In the genomic region with DNA sequence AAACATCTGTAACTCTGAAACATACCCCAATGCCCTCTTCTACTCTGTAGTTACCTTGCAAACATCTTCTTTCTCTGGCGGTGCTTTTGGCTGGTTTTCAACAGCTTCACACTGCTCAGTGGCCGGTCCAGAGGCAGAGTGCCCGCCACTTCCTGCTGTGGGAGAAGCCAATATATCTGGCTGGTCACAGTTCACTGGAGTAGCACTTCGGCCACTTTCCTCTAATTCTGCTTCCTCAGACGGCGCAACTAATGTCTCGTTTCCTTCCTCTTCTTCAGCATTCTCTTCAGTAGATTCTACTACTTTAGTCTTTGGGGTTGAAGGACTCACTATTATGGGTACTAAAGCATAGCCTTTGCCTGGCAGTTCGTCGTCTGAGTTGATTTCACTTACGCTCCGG, we compare ENCODE assay signal across 15 mouse cellular contexts. TPM values are rescaled to one million over a fixed set of nuclear protein-coding genes. Genes with fewer than 3 reads are reported as not detected.
DNase-seq lines count a peak whose midpoint lies in the region; ATAC-seq lines count a peak whose summit lies in the region.
"Had no signal": no experiment of that assay in that cellular context is flagged by ENCODE, and none has a peak within 500 bp of the region (broad histone marks: within the 10 kb centered on the region; RNA-seq: fewer than 3 reads in every experiment).

No protein-coding gene starts in this region.

- peaks cover 10% of the 10 kb centered on the region; the same call in 1 of the 2 replicates for H3K4me1 ChIP-seq in midbrain, embryonic 11.5 days (ENCODE audit: control insufficient read depth, insufficient read depth, low read length)
- H3K4me1 ChIP-seq in midbrain, embryonic 15.5 days, result peaks cover 17% of the 10 kb centered on the region
- H3K4me1 ChIP-seq in hindbrain, embryonic 10.5 days (replicated peaks), result peaks cover 29% of the 10 kb centered on the region
- H3K4me1 ChIP-seq in heart, embryonic 12.5 days (replicated peaks), result peaks cover 25% of the 10 kb centered on the region
- H3K4me1 ChIP-seq in limb, embryonic 10.5 days, result peaks cover 18% of the 10 kb centered on the region

- no peak overlapping the region for H3K4me2 ChIP-seq in midbrain, embryonic 11.5 days
- H3K4me2 ChIP-seq in midbrain, embryonic 15.5 days, result no peak overlapping the region
- H3K4me2 ChIP-seq in heart, embryonic 12.5 days, result no peak overlapping the region
- H3K4me2 ChIP-seq: embryonic facial prominence, embryonic 12.5 days had no signal

- H3K36me3 ChIP-seq in midbrain, embryonic 11.5 days (ENCODE audit: control insufficient read depth, insufficient read depth, low read length), result peaks cover 11% of the 10 kb centered on the region
- H3K36me3 ChIP-seq in midbrain, embryonic 15.5 days (replicated peaks), result peaks cover 18% of the 10 kb centered on the region
- peaks cover 53% of the 10 kb centered on the region for H3K36me3 ChIP-seq in hindbrain, embryonic 10.5 days
- H3K36me3 ChIP-seq in heart, embryonic 12.5 days, result peaks cover 32% of the 10 kb centered on the region
- peaks cover 56% of the 10 kb centered on the region for H3K36me3 ChIP-seq in limb, embryonic 10.5 days

- 86% methylated on average over 11 of the region's 11 CpGs for WGBS in midbrain, embryonic 11.5 days
- 83% methylated on average over 11 of the region's 11 CpGs for WGBS in midbrain, embryonic 15.5 days
- WGBS in hindbrain, embryonic 10.5 days, result 87% methylated on average over 11 of the region's 11 CpGs
- WGBS in heart, embryonic 12.5 days, result 71% methylated on average over 11 of the region's 11 CpGs
- WGBS in limb, embryonic 10.5 days, result 90% methylated on average over 11 of the region's 11 CpGs

- peak; percentile 73 for DNase-seq in midbrain, embryonic 11.5 days (ENCODE audit: low spot score, missing footprints)
- DNase-seq in kidney, postnatal 4 days, result peak; percentile 48 to 57
- peak; percentile 15 to 25 for DNase-seq in lung, postnatal 4 days
- DNase-seq in hindbrain, embryonic 10.5 days (ENCODE audit: low spot score), result no peak
- DNase-seq in limb, embryonic 10.5 days (ENCODE audit: low spot score), result no peak
- DNase-seq: cerebellum, adult 11 months had no signal

- no peak overlapping the region for H3K9ac ChIP-seq in midbrain, embryonic 11.5 days (ENCODE audit: low read length)
- no peak overlapping the region for H3K9ac ChIP-seq in midbrain, embryonic 15.5 days
- no peak overlapping the region for H3K9ac ChIP-seq in heart, embryonic 12.5 days
- H3K9ac ChIP-seq: embryonic facial prominence, embryonic 12.5 days had no signal

- ATAC-seq in midbrain, embryonic 11.5 days (ENCODE audit: low FRiP score), result no peak
- ATAC-seq in midbrain, embryonic 15.5 days (replicated peaks), result no peak
- peak; percentile 44 for ATAC-seq in granulocyte monocyte progenitor cell, adult 5-6 weeks (replicated peaks; ENCODE audit: poor library complexity, severe bottlenecking)
- ATAC-seq in heart, embryonic 12.5 days (ENCODE audit: insufficient number of reproducible peaks, low FRiP score), result no peak
- ATAC-seq: activated CD4-positive, CD25-positive, alpha-beta regulatory T cell, adult 4 months; forebrain, embryonic 16.5 days; hindbrain, embryonic 16.5 days had no signal

- H3K9me3 ChIP-seq in midbrain, embryonic 11.5 days (ENCODE audit: control insufficient read depth, low read length), result no peaks in the 10 kb centered on the region
- no peaks in the 10 kb centered on the region for H3K9me3 ChIP-seq in midbrain, embryonic 15.5 days
- no peaks in the 10 kb centered on the region for H3K9me3 ChIP-seq in hindbrain, embryonic 10.5 days
- no peaks in the 10 kb centered on the region for H3K9me3 ChIP-seq in heart, embryonic 12.5 days (replicated peaks)
- no peaks in the 10 kb centered on the region for H3K9me3 ChIP-seq in limb, embryonic 10.5 days (replicated peaks)
- H3K9me3 ChIP-seq: embryonic facial prominence, embryonic 12.5 days had no signal

- H3K27ac ChIP-seq in midbrain, embryonic 11.5 days (ENCODE audit: low read depth, low read length), result no peak overlapping the region
- no peak overlapping the region for H3K27ac ChIP-seq in midbrain, embryonic 15.5 days
- no peak overlapping the region for H3K27ac ChIP-seq in hindbrain, embryonic 10.5 days
- no peak overlapping the region for H3K27ac ChIP-seq in heart, embryonic 12.5 days (ENCODE audit: poor library complexity, severe bottlenecking)
- H3K27ac ChIP-seq in limb, embryonic 10.5 days, result no peak overlapping the region
- H3K27ac ChIP-seq: embryonic facial prominence, embryonic 12.5 days; heart, adult 2 months; stomach, postnatal 0 days had no signal

- H3K27me3 ChIP-seq in midbrain, embryonic 11.5 days (ENCODE audit: control insufficient read depth, insufficient read depth, low read length), result no peaks in the 10 kb centered on the region
- H3K27me3 ChIP-seq in midbrain, embryonic 15.5 days (replicated peaks), result no peaks in the 10 kb centered on the region
- H3K27me3 ChIP-seq in hindbrain, embryonic 10.5 days (ENCODE audit: insufficient read depth, poor library complexity, severe bottlenecking), result no peaks in the 10 kb centered on the region
- no peaks in the 10 kb centered on the region for H3K27me3 ChIP-seq in heart, embryonic 12.5 days (replicated peaks)
- no peaks in the 10 kb centered on the region for H3K27me3 ChIP-seq in limb, embryonic 10.5 days (ENCODE audit: low read depth, poor library complexity, severe bottlenecking)
- H3K27me3 ChIP-seq: embryonic facial prominence, embryonic 12.5 days had no signal

- H3K4me3 ChIP-seq in midbrain, embryonic 11.5 days (ENCODE audit: low read depth, low read length), result no peak overlapping the region
- H3K4me3 ChIP-seq in midbrain, embryonic 15.5 days, result no peak overlapping the region
- no peak overlapping the region for H3K4me3 ChIP-seq in hindbrain, embryonic 10.5 days
- H3K4me3 ChIP-seq in heart, embryonic 12.5 days, result no peak overlapping the region
- no peak overlapping the region for H3K4me3 ChIP-seq in limb, embryonic 10.5 days
- H3K4me3 ChIP-seq: embryonic facial prominence, embryonic 12.5 days; heart, adult 2 months had no signal

RNA-seq across cellular contexts. Expression of a gene that starts 3.2 kb away (rescaled TPM):
- polyA plus RNA-seq in midbrain, embryonic 11.5 days (2014; fragmentation: Nextera tagmentation; extraction: Ambion mirVana), result 29.9 and 34.6 TPM in 2 replicates
- polyA plus RNA-seq in midbrain, embryonic 15.5 days (2015; fragmentation: Nextera tagmentation; extraction: Ambion mirVana), result 35.6 and 35.7 TPM in 2 replicates
- 14.3 and 20.2 TPM in 2 replicates for total RNA-seq in granulocyte monocyte progenitor cell, adult 5-6 weeks (2014; fragmentation: Nextera tagmentation)
- 72.7 and 108 TPM in 2 replicates for total RNA-seq in granulocyte monocyte progenitor cell, adult 5-6 weeks (2017)
- 20.7 and 24.4 TPM in 2 replicates for polyA plus RNA-seq in hindbrain, embryonic 10.5 days (2016; fragmentation: Nextera tagmentation; extraction: Ambion mirVana)
- 28.7 and 29.9 TPM in 2 replicates for polyA plus RNA-seq in heart, embryonic 12.5 days (2016; fragmentation: Nextera tagmentation; extraction: Ambion mirVana)
- polyA plus RNA-seq in limb, embryonic 10.5 days (2016; fragmentation: Nextera tagmentation; extraction: Ambion mirVana), result 20.9 and 27.8 TPM in 2 replicates

RNA-seq across cellular contexts. Expression of a gene that starts 26.7 kb away (rescaled TPM):
- polyA plus RNA-seq in midbrain, embryonic 11.5 days (2014; fragmentation: Nextera tagmentation; extraction: Ambion mirVana), result 7.9 and 8.3 TPM in 2 replicates
- polyA plus RNA-seq in midbrain, embryonic 15.5 days (2015; fragmentation: Nextera tagmentation; extraction: Ambion mirVana), result 13.2 and 13.5 TPM in 2 replicates
- 1.7 and 1.9 TPM in 2 replicates for total RNA-seq in granulocyte monocyte progenitor cell, adult 5-6 weeks (2014; fragmentation: Nextera tagmentation)
- 2.4 and 4.5 TPM in 2 replicates for total RNA-seq in granulocyte monocyte progenitor cell, adult 5-6 weeks (2017)
- polyA plus RNA-seq in hindbrain, embryonic 10.5 days (2016; fragmentation: Nextera tagmentation; extraction: Ambion mirVana), result 8.7 and 11.0 TPM in 2 replicates
- polyA plus RNA-seq in heart, embryonic 12.5 days (2016; fragmentation: Nextera tagmentation; extraction: Ambion mirVana), result 15.1 and 17.1 TPM in 2 replicates
- polyA plus RNA-seq in limb, embryonic 10.5 days (2016; fragmentation: Nextera tagmentation; extraction: Ambion mirVana), result 20.8 and 22.0 TPM in 2 replicates

RNA-seq across cellular contexts. Expression of a gene that starts 29.7 kb away (rescaled TPM):
- 99.4 and 101 TPM in 2 replicates for polyA plus RNA-seq in midbrain, embryonic 11.5 days (2014; fragmentation: Nextera tagmentation; extraction: Ambion mirVana)
- 86.3 and 87.2 TPM in 2 replicates for polyA plus RNA-seq in midbrain, embryonic 15.5 days (2015; fragmentation: Nextera tagmentation; extraction: Ambion mirVana)
- total RNA-seq in granulocyte monocyte progenitor cell, adult 5-6 weeks (2014; fragmentation: Nextera tagmentation), result 35.8 and 36.8 TPM in 2 replicates
- 54.7 and 64.6 TPM in 2 replicates for total RNA-seq in granulocyte monocyte progenitor cell, adult 5-6 weeks (2017)
- 79.4 and 83.4 TPM in 2 replicates for polyA plus RNA-seq in hindbrain, embryonic 10.5 days (2016; fragmentation: Nextera tagmentation; extraction: Ambion mirVana)
- 79.1 and 79.3 TPM in 2 replicates for polyA plus RNA-seq in heart, embryonic 12.5 days (2016; fragmentation: Nextera tagmentation; extraction: Ambion mirVana)
- 85.0 and 96.2 TPM in 2 replicates for polyA plus RNA-seq in limb, embryonic 10.5 days (2016; fragmentation: Nextera tagmentation; extraction: Ambion mirVana)

RNA-seq across cellular contexts. Expression of a gene that starts 34.8 kb away (rescaled TPM):
- polyA plus RNA-seq in midbrain, embryonic 11.5 days (2014; fragmentation: Nextera tagmentation; extraction: Ambion mirVana), result 41.4 and 41.8 TPM in 2 replicates
- polyA plus RNA-seq in midbrain, embryonic 15.5 days (2015; fragmentation: Nextera tagmentation; extraction: Ambion mirVana), result 134 and 135 TPM in 2 replicates
- 40.8 and 51.9 TPM in 2 replicates for total RNA-seq in granulocyte monocyte progenitor cell, adult 5-6 weeks (2014; fragmentation: Nextera tagmentation)
- total RNA-seq in granulocyte monocyte progenitor cell, adult 5-6 weeks (2017), result 62.5 and 68.2 TPM in 2 replicates
- 42.4 and 65.4 TPM in 2 replicates for polyA plus RNA-seq in hindbrain, embryonic 10.5 days (2016; fragmentation: Nextera tagmentation; extraction: Ambion mirVana)
- 96.9 and 97.9 TPM in 2 replicates for polyA plus RNA-seq in heart, embryonic 12.5 days (2016; fragmentation: Nextera tagmentation; extraction: Ambion mirVana)
- 24.0 and 27.5 TPM in 2 replicates for polyA plus RNA-seq in limb, embryonic 10.5 days (2016; fragmentation: Nextera tagmentation; extraction: Ambion mirVana)

Comparison
In these comparisons a context has a peak if more than half of its experiments do, and no peak if none do; other contexts are left out.
1. DNase-seq: peak in midbrain, embryonic 11.5 days (single experiment), kidney, postnatal 4 days (2 of 2) and lung, postnatal 4 days (2 of 2); none in hindbrain, embryonic 10.5 days (single experiment) and limb, embryonic 10.5 days (single experiment).